Mouse (Mus musculus): Measurements from ENCODE around the gene Cntn1. TPM values are rescaled to one million over a fixed set of nuclear protein-coding genes. Genes with fewer than 3 reads are reported as not detected.

Cntn1 gene
- not detected in 2 replicates for total RNA-seq (2015; ENCODE audit: low replicate concordance)
- not detected in 2 replicates for total RNA-seq (2017; ENCODE audit: low replicate concordance)

- ATAC-seq (replicated peaks; ENCODE audit: low FRiP score, poor library complexity, severe bottlenecking) = no peak
These were observed at the start of gene Cntn1 for GRCm38 (mm10) chr15:92050996-92051352. TSS of gene Cntn1 (plus strand) at chr15:92051165.

GRCm38 (mm10) chr15:92001431-92001830, 49.5 kb upstream of the Cntn1 start:
- no peak for ATAC-seq (replicated peaks; ENCODE audit: low FRiP score, poor library complexity, severe bottlenecking)

GRCm38 (mm10) chr15:92012165-92013083, 38.5 kb upstream of the Cntn1 start:
- ATAC-seq (replicated peaks; ENCODE audit: low FRiP score, poor library complexity, severe bottlenecking) = no peak

- ATAC-seq (replicated peaks; ENCODE audit: low FRiP score, poor library complexity, severe bottlenecking) = no peak
These were observed 16.9 kb upstream of the Cntn1 start for GRCm38 (mm10) chr15:92034111-92034510.

- no peak for ATAC-seq (replicated peaks; ENCODE audit: low FRiP score, poor library complexity, severe bottlenecking)
These were observed 8.4 kb upstream of the Cntn1 start for GRCm38 (mm10) chr15:92042538-92042937.

- no peak for ATAC-seq (replicated peaks; ENCODE audit: low FRiP score, poor library complexity, severe bottlenecking)
These were observed 4.9 kb upstream of the Cntn1 start for GRCm38 (mm10) chr15:92046042-92046441.

GRCm38 (mm10) chr15:92048031-92048430, 2.9 kb upstream of the Cntn1 start:
- no peak for ATAC-seq (replicated peaks; ENCODE audit: low FRiP score, poor library complexity, severe bottlenecking)

- no peak for ATAC-seq (replicated peaks; ENCODE audit: low FRiP score, poor library complexity, severe bottlenecking)
These were observed 2.4 kb upstream of the Cntn1 start for GRCm38 (mm10) chr15:92048531-92048930.

- no peak for ATAC-seq (replicated peaks; ENCODE audit: low FRiP score, poor library complexity, severe bottlenecking)
These were observed 578 bp downstream of the Cntn1 start for GRCm38 (mm10) chr15:92051353-92052132.

GRCm38 (mm10) chr15:92052133-92052463, 1.1 kb downstream of the Cntn1 start:
- no peak for ATAC-seq (replicated peaks; ENCODE audit: low FRiP score, poor library complexity, severe bottlenecking)

GRCm38 (mm10) chr15:92057553-92057952, 6.6 kb downstream of the Cntn1 start:
- no peak for ATAC-seq (replicated peaks; ENCODE audit: low FRiP score, poor library complexity, severe bottlenecking)

- ATAC-seq (replicated peaks; ENCODE audit: low FRiP score, poor library complexity, severe bottlenecking) = no peak
These were observed 10.0 kb downstream of the Cntn1 start for GRCm38 (mm10) chr15:92060986-92061385.

GRCm38 (mm10) chr15:92079416-92079815, 28.5 kb downstream of the Cntn1 start:
- no peak for ATAC-seq (replicated peaks; ENCODE audit: low FRiP score, poor library complexity, severe bottlenecking)

- ATAC-seq (replicated peaks; ENCODE audit: low FRiP score, poor library complexity, severe bottlenecking) = no peak
These were observed 34.9 kb downstream of the Cntn1 start for GRCm38 (mm10) chr15:92085876-92086275.

GRCm38 (mm10) chr15:92087691-92088286, 36.8 kb downstream of the Cntn1 start:
- no peak for ATAC-seq (replicated peaks; ENCODE audit: low FRiP score, poor library complexity, severe bottlenecking)

GRCm38 (mm10) chr15:92090787-92091186, 39.8 kb downstream of the Cntn1 start:
- ATAC-seq (replicated peaks; ENCODE audit: low FRiP score, poor library complexity, severe bottlenecking) = no peak

GRCm38 (mm10) chr15:92092041-92092440, 41.1 kb downstream of the Cntn1 start:
- no peak for ATAC-seq (replicated peaks; ENCODE audit: low FRiP score, poor library complexity, severe bottlenecking)

- ATAC-seq (replicated peaks; ENCODE audit: low FRiP score, poor library complexity, severe bottlenecking) = no peak
These were observed 48.6 kb downstream of the Cntn1 start for GRCm38 (mm10) chr15:92099410-92100174.

GRCm38 (mm10) chr15:92101956-92102355, 51.0 kb downstream of the Cntn1 start:
- no peak for ATAC-seq (replicated peaks; ENCODE audit: low FRiP score, poor library complexity, severe bottlenecking)

GRCm38 (mm10) chr15:92112455-92112854, 61.5 kb downstream of the Cntn1 start:
- no peak for ATAC-seq (replicated peaks; ENCODE audit: low FRiP score, poor library complexity, severe bottlenecking)

All from erythroid progenitor cell, adult 5-6 weeks (primary cell).